Mouse (Mus musculus): ENCODE measurements around the gene Smn1. TPM values are rescaled to one million over a fixed set of nuclear protein-coding genes. Genes with fewer than 3 reads are reported as not detected.

Gene Smn1
- 13.7 and 19.2 TPM in 2 replicates for total RNA-seq (2014; rRNA removed)
- polyA plus RNA-seq (2015; fragmentation: Nextera tagmentation; extraction: Ambion mirVana): 36.2 and 39.8 TPM in 2 replicates

DNA sequence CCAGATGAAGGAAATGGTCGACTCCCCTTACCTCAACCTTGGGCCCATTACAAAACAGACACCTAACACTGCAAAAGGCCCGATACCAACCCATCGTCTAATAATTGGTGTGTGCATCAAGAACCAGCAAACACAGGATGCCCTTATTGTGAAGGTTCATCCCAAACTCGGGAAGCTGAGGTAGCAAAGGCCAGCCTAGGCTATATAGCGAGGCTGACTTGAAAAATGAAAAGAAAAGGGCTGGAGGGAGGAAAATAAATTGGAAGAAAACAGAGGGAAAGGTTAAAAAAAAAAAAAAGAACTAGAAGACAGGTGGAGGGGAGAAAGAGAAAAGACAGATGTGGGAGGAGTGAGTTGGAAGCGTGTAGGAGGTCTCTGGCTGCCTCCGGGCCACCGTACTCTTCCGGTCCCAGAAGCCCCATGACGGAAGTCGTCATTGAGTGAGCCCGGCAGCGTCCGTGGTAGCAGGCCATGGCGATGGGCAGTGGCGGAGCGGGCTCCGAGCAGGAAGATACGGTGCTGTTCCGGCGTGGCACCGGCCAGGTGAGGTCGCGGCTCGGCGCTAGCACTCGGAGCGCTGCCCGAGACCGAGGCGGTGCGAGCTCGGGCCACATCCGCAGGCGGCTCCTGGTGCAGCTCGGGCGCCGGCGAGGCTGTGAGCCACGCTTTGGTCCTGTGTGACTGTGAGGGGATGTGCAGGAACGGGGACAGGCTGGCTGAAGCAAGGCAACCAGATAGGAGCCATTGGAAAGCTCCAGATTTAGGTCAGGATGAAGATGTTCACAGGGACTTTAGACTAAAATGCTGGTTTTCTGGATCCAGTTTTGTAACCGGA, at the start of gene Smn1:
Gene Smn1 (plus strand): TSS at position 430 of the 835 bp plus-strand sequence.
- Histone ChIP-seq H3K4me3 (ENCODE audit: low read length) (peak within 1 kb of the TSS; percentile 92), H3K9ac (replicated peaks; ENCODE audit: low read length) (peak within 1 kb of the TSS; percentile 76), H3K4me2 (ENCODE audit: low read depth, low read length) (peak within 1 kb of the TSS; percentile 88), H3K27me3 (ENCODE audit: insufficient read depth, low read length) (no peaks in the 10 kb centered on the region), H3K9me3 (ENCODE audit: low read length) (no peaks in the 10 kb centered on the region), H3K36me3 (ENCODE audit: insufficient read depth, low read length) (peaks cover 25% of the 10 kb centered on the region; the same call in 1 of the 2 replicates), H3K4me1 (ENCODE audit: insufficient read depth, low read length) (0 out of 2 replicates have a peak, but pooled peaks cover 13% of the 10 kb centered on the region), H3K27ac (peak within 1 kb of the TSS; percentile 68; the same call in 1 of the 2 replicates)
- WGBS: 4% methylated on average over 42 of the region's 42 CpGs
- DNase-seq (ENCODE audit: low spot score): peak; percentile 95
- peak; percentile 99 for ATAC-seq
- TF ChIP-seq CTCF (IDR thresholded peaks at IDR 0.05; ENCODE audit: low read depth): no peak

DNA sequence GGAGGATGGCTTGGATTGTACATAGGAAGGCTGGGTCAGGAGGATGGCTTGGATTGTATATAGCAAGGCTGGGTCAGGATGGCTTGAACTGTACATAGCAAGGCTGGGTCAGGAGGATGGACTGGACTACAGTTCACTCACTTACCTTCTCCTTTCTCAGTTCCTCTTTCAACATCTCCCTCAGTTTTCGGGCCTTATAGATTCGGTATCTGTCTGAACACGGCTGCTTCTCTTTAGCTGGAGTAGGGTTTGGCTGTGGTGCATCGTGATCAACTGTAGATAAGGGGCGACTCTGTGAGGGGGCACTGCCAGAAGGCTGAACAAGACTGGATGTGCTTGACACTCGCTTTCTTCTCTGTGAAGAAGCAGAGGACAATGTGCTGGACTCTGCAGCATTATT, 25.8 kb upstream of the Smn1 start:
- H3K9me3 ChIP-seq (ENCODE audit: low read length): no peaks in the 10 kb centered on the region
- 93% methylated on average over 6 of the region's 6 CpGs for WGBS
- no peak overlapping the region for H3K27ac ChIP-seq
- peaks cover 34% of the 10 kb centered on the region for H3K36me3 ChIP-seq (ENCODE audit: insufficient read depth, low read length)
- DNase-seq (ENCODE audit: low spot score): no peak
- H3K4me2 ChIP-seq (ENCODE audit: low read depth, low read length): no peak overlapping the region
- no peak for ATAC-seq
- H3K4me1 ChIP-seq (ENCODE audit: insufficient read depth, low read length): 0 out of 2 replicates have a peak, but pooled peaks cover 4% of the 10 kb centered on the region
- H3K4me3 ChIP-seq (ENCODE audit: low read length): no peak overlapping the region
- TF ChIP-seq CTCF (IDR thresholded peaks at IDR 0.05; ENCODE audit: low read depth): no peak
- H3K27me3 ChIP-seq (ENCODE audit: insufficient read depth, low read length): no peaks in the 10 kb centered on the region
- no peak overlapping the region for H3K9ac ChIP-seq (replicated peaks; ENCODE audit: low read length)

DNA sequence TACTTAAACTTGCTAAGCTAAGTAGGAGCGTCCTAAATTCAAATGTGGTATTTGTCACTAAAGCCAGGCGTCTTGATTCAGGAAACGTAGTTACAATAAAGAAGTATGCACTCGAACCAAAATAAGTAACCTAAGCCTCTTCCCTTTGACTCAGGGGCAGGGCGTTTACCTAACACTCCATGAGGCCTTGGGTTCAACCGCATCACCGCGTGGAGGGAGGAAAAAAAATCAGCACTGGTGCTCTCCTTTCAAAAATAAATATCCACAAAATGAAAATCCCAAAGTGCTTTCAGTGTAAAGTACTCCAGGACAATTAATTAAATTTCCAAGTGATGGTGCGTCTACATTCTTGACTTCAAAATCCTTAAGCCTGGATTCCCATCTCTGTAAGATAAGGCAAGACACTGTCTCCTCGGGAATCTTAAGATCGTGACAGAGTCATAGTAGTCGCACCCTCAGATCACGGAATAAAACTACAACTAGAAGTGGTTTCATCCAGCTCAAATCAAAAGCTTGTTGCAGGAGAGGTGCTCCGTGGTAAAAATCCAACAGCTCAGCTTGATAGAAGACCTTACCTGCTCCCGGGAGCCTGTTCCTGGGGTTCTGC, 21.5 kb upstream of the Smn1 start:
- WGBS: 9% methylated on average over 15 of the region's 15 CpGs
- ATAC-seq: peak; percentile 15; the same call in 1 of the 2 replicates
- Histone ChIP-seq H3K4me2 (ENCODE audit: low read depth, low read length) (peak overlapping the region; percentile 59), H3K9ac (replicated peaks; ENCODE audit: low read length) (peak overlapping the region; percentile 80), H3K27ac (peak overlapping the region; percentile 85), H3K27me3 (ENCODE audit: insufficient read depth, low read length) (no peaks in the 10 kb centered on the region), H3K4me1 (ENCODE audit: insufficient read depth, low read length) (0 out of 2 replicates have a peak, but pooled peaks cover 4% of the 10 kb centered on the region), H3K9me3 (ENCODE audit: low read length) (no peaks in the 10 kb centered on the region), H3K4me3 (ENCODE audit: low read length) (peak overlapping the region; percentile 95), H3K36me3 (ENCODE audit: insufficient read depth, low read length) (no peaks in the 10 kb centered on the region)
- TF ChIP-seq CTCF (IDR thresholded peaks at IDR 0.05; ENCODE audit: low read depth): no peak
- no peak for DNase-seq (ENCODE audit: low spot score)

DNA sequence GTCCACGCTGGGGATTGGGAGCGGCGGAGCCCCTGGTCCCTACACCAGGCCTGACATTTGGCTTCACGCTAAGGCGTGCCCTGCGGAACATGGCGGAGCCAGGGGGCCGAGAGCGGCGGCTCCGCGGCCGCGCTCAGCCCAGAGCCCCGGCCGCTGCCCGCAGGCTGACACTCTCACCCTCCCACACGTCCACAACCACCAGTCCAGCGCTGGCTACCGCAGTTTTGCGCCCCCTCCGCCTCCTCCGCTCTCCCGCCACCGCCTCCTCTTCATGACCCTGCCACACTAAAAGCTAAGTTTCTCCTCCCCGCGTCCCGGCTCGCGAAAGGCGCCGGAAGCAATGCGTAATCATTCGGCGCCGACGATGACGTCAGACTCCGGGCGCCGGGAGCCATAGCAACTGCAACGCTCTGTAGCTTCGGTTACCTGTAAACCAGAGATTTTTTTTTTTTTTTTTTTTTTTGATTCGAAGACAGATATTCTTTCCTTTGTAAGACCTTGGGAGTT, 20.9 kb upstream of the Smn1 start, which contains the start of gene Bdp1:
Gene Bdp1 (minus strand): TSS at position 323 of the 507 bp plus-strand sequence.
- peak within 1 kb of the TSS; percentile 80 for H3K9ac ChIP-seq (replicated peaks; ENCODE audit: low read length)
- H3K4me2 ChIP-seq (ENCODE audit: low read depth, low read length): peak within 1 kb of the TSS; percentile 61
- no peaks in the 10 kb centered on the region for H3K27me3 ChIP-seq (ENCODE audit: insufficient read depth, low read length)
- peak within 1 kb of the TSS; percentile 85 for H3K27ac ChIP-seq
- H3K4me3 ChIP-seq (ENCODE audit: low read length): peak within 1 kb of the TSS; percentile 95
- no peaks in the 10 kb centered on the region for H3K36me3 ChIP-seq (ENCODE audit: insufficient read depth, low read length)
- TF ChIP-seq CTCF (IDR thresholded peaks at IDR 0.05; ENCODE audit: low read depth): no peak; the same call in 1 of the 2 replicates
- under 1% methylated on average over 44 of the region's 44 CpGs for WGBS
- H3K9me3 ChIP-seq (ENCODE audit: low read length): no peaks in the 10 kb centered on the region
- 0 out of 2 replicates have a peak, but pooled peaks cover 4% of the 10 kb centered on the region for H3K4me1 ChIP-seq (ENCODE audit: insufficient read depth, low read length)
- ATAC-seq (peak; percentile 87), DNase-seq (ENCODE audit: low spot score) (peak; percentile 97)

DNA sequence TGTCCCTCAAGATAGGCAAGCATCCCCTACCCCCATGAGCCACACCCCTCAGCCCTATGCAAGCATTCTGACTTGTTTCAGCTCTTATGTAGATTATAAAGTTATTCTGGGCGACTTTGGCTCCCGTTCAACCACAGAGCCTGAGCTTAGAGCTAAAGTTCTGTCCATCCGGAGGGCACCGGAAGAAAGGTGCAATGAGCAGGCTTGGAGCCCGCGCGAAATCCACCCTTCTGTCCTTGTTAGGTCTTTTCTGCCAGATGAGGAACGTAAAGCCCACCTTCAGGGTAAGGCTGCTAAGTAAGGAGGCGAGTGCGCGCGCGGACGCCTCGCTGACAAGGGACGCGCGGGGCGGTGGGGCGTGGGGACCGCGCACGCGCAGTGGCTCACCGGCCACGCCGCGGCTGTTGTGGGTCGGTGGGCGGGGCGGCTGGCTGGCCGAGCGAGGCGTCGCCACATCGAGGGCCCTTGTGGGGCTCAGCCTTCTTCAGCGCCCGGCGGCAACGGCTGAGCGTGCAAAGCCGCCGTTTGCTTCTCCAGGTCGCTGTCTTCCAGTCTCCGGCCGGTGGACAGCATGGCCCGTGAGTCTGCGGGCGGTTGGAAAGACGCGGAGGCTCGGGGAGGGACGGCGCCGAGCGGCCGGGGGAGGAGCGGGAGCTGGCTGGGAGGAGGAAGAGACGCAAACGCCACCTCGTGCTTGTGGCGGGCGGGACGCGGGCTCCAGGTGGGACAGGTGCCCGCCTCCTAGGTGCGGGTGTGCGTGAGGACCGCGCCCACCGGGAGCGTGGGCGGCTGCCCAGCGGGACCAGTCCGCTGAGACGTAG, 16.8 kb upstream of the Smn1 start, which contains the start of gene Serf1:
Gene Serf1 (plus strand): TSS at position 361 of the 821 bp plus-strand sequence.
- Histone ChIP-seq H3K4me3 (ENCODE audit: low read length) (peak within 1 kb of the TSS; percentile 87), H3K4me2 (ENCODE audit: low read depth, low read length) (peak within 1 kb of the TSS; percentile 90), H3K9ac (replicated peaks; ENCODE audit: low read length) (peak within 1 kb of the TSS; percentile 67), H3K36me3 (ENCODE audit: insufficient read depth, low read length) (no peaks in the 10 kb centered on the region), H3K4me1 (ENCODE audit: insufficient read depth, low read length) (0 out of 2 replicates have a peak, but pooled peaks cover 5% of the 10 kb centered on the region), H3K27ac (no peak within 1 kb of the TSS), H3K9me3 (ENCODE audit: low read length) (no peaks in the 10 kb centered on the region), H3K27me3 (ENCODE audit: insufficient read depth, low read length) (no peaks in the 10 kb centered on the region)
- DNase-seq (ENCODE audit: low spot score): peak; percentile 90
- no peak; the same call in 1 of the 2 replicates for TF ChIP-seq CTCF (IDR thresholded peaks at IDR 0.05; ENCODE audit: low read depth)
- peak; percentile 85 for ATAC-seq
- WGBS: 1% methylated on average over 68 of the region's 76 CpGs
